Mouse (Mus musculus) cerebellum, adult 2 months (tissue): ENCODE results near the gene Trappc3.

Source experiments
- CTCF ChIP-seq: fragments of 200-500 bp; IDR thresholded peaks from 2 replicates; pipeline ENCODE4 v1.5.1; 2011; ENCODE audit warnings: low read depth, mild to moderate bottlenecking, control low read depth, low read length, moderate library complexity, borderline replicate concordance; ENCODE audit not compliant: insufficient read depth
- POLR2A ChIP-seq: fragments of 200-500 bp; IDR thresholded peaks from 2 replicates; pipeline ENCODE4 v1.6.1; 2011; ENCODE audit warnings: low read length, control low read depth, borderline replicate concordance; ENCODE audit not compliant: insufficient read depth

DNA sequence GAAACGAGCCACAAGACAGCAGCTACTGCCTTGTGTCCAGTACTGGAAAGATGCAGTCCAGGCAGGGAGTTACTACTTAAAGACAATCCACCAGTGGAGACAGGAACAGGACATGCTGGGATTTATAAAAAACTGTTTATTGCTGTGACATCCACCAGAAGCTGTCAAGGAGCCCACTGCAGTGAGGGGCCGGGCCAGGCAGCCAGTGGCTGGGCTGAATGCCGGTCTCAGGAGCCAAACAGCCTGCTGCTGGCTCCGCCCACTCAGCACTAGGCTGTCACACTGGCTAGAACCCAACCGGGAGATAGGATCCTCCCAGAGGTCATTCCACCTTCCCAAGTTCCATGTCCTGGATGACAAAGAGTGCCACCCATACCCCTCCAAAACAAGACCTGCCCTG is 53.8 kb downstream of the Trappc3 start:
- TF ChIP-seq POLR2A (no peak), CTCF (no peak)
